ENCODE assay signal across 9 mouse cellular contexts in genomic region chr17:67351423-67351822, GRCm38 (mm10). TPM values are rescaled to one million over a fixed set of nuclear protein-coding genes. Genes with fewer than 3 reads are reported as not detected.
DNase-seq lines count a peak whose midpoint lies in the region; ATAC-seq lines count a peak whose summit lies in the region.
"Had no signal": no experiment of that assay in that cellular context is flagged by ENCODE, and none has a peak within 500 bp of the region (broad histone marks: within the 10 kb centered on the region; RNA-seq: fewer than 3 reads in every experiment).

No protein-coding gene starts in this region.

- peaks cover 2% of the 10 kb centered on the region; the same call in 1 of the 2 replicates for H3K9me3 ChIP-seq in heart, embryonic 16.5 days (replicated peaks; ENCODE audit: control insufficient read depth, low read length)

- 50% methylated on average over 5 of the region's 5 CpGs for WGBS in heart, embryonic 16.5 days

- ATAC-seq in heart, embryonic 16.5 days (replicated peaks; ENCODE audit: extremely low read depth, insufficient read depth, low FRiP score), result no peak

- no peak overlapping the region for H3K9ac ChIP-seq in heart, embryonic 16.5 days (ENCODE audit: low read length)

- H3K36me3 ChIP-seq in heart, embryonic 16.5 days (ENCODE audit: control insufficient read depth, insufficient read depth), result no peaks in the 10 kb centered on the region

- no peak overlapping the region for H3K27ac ChIP-seq in heart, embryonic 16.5 days (ENCODE audit: low read length)

- peak overlapping the region; percentile 94 for H3K4me2 ChIP-seq in heart, embryonic 16.5 days (ENCODE audit: low read depth, low read length)

- H3K4me1 ChIP-seq in heart, embryonic 16.5 days (ENCODE audit: control insufficient read depth, insufficient read depth, low read length), result peaks cover 6% of the 10 kb centered on the region

- H3K27me3 ChIP-seq in heart, embryonic 16.5 days (ENCODE audit: control insufficient read depth, insufficient read depth, low read length), result peaks cover 3% of the 10 kb centered on the region
- H3K27me3 ChIP-seq: CH12.LX had no signal

- H3K4me3 ChIP-seq in heart, embryonic 16.5 days (ENCODE audit: low read length), result peak overlapping the region; percentile 88

- DNase-seq in heart, adult 11 months, result peak; percentile 92
- no peak for DNase-seq in heart, adult 8-10 months (ENCODE audit: low spot score)
- peak; percentile 92 for DNase-seq in NIH3T3 (ENCODE audit: low read depth)
- peak; percentile 65 for DNase-seq in lung, postnatal 36 days
- no peak for DNase-seq in cerebellum, postnatal 10 days
- DNase-seq in frontal cortex, postnatal 25 days (ENCODE audit: low spot score in 2 of 2), result no peak
- no peak for DNase-seq in cerebellum, adult 8-10 months

RNA-seq across cellular contexts. Expression of gene Ptprm, which starts 2.8 kb away (rescaled TPM):
- total RNA-seq in heart, adult 8-10 months (2022), result 100 to 1,000 TPM in 1 of 4 experiments, 10 to 100 TPM in 3; 82.4 to 102 (median 88.8) TPM
- 12.8 and 18.1 TPM in 2 replicates for polyA plus RNA-seq in heart, embryonic 16.5 days (2015; fragmentation: Nextera tagmentation; extraction: Ambion mirVana)
- total RNA-seq: CH12.LX had no signal

Comparison
In these comparisons a context has a peak if more than half of its experiments do, and no peak if none do; other contexts are left out.
1. DNase-seq: peak in heart, adult 11 months (single experiment), NIH3T3 (single experiment) and lung, postnatal 36 days (single experiment); none in heart, adult 8-10 months (single experiment), cerebellum, postnatal 10 days (0 of 2), frontal cortex, postnatal 25 days (0 of 2) and cerebellum, adult 8-10 months (single experiment).